Mouse (Mus musculus) megakaryocyte, embryonic 14.5 days (primary cell): Measurements from ENCODE around the gene Snx20. TPM values are rescaled to one million over a fixed set of nuclear protein-coding genes. Genes with fewer than 3 reads are reported as not detected.
A peak's percentile ranks its signal among the peaks of the same experiment; 100 is the strongest.

Experiments used
- H3K27me3 ChIP-seq: replicated peaks from 2 replicates; pipeline ENCODE3; 2012; ENCODE audit warnings: inconsistent platforms
- H3K36me3 ChIP-seq: replicated peaks from 2 replicates; pipeline ENCODE3; 2012; ENCODE audit warnings: low read length, inconsistent platforms, mixed read lengths
- H3K4me1 ChIP-seq: 2 replicates; pipeline ENCODE4 v1.6.1; 2012; ENCODE audit warnings: inconsistent platforms
- H3K4me3 ChIP-seq: replicated peaks from 2 replicates; pipeline ENCODE3; 2012; ENCODE audit warnings: moderate library complexity, mild to moderate bottlenecking, inconsistent platforms
- H3K9me3 ChIP-seq: 2 replicates; pipeline ENCODE4 v1.6.1; 2012; ENCODE audit warnings: inconsistent platforms
- FLI1 ChIP-seq: IDR thresholded peaks from 2 replicates; pipeline ENCODE4 v1.6.1; 2012; ENCODE audit warnings: low read length, inconsistent platforms, mixed read lengths
- GATA1 ChIP-seq: IDR thresholded peaks from 3 replicates; pipeline ENCODE4 v1.6.1; 2012; ENCODE audit warnings: mixed read lengths, low read length, inconsistent platforms, borderline replicate concordance
- polyA plus RNA-seq: library from polyadenylated mRNA; stranded (reverse); fragments of >175 nt; gene quantifications from 2 replicates; pipeline ENCODE4 v1.2.3, GENCODE M21; 2012; ENCODE audit warnings: low replicate concordance; ENCODE audit not compliant: insufficient read depth

Gene Snx20
- 6.2 and 22.2 TPM in 2 replicates for polyA plus RNA-seq

DNA sequence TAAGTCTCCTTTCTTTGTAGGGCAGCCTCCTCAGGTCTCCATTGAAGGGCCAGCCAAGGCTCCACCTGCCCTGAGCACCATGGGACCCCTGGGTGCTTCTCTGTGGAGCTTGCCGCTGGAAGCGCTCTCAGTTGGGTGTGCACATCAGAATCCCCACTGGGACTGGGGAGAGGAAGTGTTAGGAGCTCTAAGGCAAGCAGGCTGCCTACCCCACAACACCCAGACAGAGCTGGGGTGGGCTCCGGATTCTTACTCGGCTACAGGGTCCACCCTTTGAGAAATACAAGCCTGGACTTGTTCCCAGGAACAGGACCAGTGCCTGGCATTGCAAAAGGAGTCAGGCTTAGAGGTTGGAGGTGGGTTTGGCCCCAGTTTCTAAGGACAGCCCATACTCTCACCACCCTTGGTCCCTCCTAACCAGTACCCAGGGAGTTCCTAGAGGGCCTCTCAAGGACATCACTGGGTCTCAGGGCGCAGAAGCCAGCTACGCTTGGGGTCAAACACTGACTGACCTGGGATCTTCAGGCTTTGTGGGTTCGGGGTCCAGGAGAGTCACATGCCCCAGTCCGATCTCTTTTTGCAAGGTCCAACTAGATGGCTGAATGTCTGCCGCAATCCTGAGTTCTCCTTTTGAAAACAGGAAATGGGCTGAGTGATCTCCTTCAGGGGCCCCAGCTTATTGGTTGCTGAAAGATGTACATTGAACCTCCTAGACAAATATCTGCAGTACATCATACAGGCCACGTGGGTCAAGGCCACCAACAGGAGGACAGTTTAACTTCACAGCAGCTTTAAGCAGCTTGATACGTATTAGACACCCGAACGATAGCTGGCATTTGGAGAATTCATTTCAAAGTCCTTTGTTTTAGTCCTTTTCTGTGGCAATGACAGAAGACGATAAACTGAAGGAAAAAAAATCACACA lies at the start of gene Snx20:
Gene Snx20 (minus strand): TSS at position 655 of the 924 bp plus-strand sequence.
- Histone ChIP-seq H3K4me3 (peak within 1 kb of the TSS; percentile 89), H3K27me3 (peaks cover 53% of the 10 kb centered on the region), H3K4me1 (peaks cover 57% of the 10 kb centered on the region), H3K36me3 (peaks cover 6% of the 10 kb centered on the region), H3K9me3 (peaks cover under 1% of the 10 kb centered on the region; the same call in 1 of the 2 replicates)
- TF ChIP-seq FLI1 (no peak), GATA1 (no peak)

DNA sequence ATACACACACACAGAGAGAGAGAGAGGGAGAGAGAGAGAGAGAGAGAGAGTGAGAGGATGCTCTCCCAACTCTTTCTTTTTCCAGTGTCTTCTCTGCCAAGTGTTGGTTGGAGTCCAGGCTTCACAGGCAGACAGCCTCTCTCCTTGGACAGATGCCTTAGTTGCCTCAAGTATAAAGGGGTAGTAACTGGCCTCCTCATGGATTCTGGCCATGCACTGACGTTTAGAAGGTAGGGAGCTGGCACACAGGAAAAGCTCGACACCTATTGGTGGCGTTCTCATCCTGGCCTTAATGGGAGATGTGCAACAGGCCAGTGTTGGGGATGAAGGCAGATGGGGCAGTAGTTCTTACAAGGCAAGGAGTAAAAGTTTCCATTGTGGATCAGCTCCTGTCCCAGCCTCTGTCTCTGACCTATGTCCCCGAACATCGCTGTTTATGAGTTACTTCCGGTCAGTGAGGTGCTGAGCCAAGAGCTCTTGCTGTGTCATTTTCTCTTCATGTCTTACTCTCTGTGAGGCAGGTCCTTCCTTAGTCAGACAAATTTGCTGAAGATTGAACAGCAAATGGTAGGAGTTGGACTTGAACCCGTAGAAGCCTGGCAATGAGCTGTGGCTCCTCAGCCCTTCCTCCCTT lies 47.8 kb upstream of the Snx20 start:
- no peak overlapping the region for H3K4me3 ChIP-seq
- peaks cover 7% of the 10 kb centered on the region for H3K4me1 ChIP-seq
- H3K27me3 ChIP-seq: peaks cover 18% of the 10 kb centered on the region
- peaks cover 2% of the 10 kb centered on the region for H3K36me3 ChIP-seq
- peaks cover 8% of the 10 kb centered on the region; the same call in 1 of the 2 replicates for H3K9me3 ChIP-seq
- no peak for TF ChIP-seq FLI1
- no peak for TF ChIP-seq GATA1

DNA sequence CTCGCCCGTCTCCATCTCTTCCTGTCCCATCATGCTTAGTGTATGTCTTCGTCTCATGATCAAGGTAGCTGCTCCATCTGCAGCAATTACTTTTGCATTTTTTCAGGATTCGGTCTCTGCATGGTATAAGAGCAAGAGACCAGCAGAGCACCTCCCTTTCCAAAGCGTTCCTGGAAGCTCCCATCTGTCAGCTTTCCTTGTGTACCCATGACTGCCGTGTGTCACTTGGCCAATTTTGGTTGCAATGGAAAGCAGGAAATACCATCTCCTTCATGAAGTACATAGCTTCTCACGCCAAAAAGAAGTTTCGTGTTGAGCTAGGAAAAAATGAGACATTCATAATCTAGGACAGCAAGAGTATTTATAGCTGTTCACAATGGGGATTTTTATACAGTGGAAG lies 45.1 kb upstream of the Snx20 start:
- Histone ChIP-seq H3K4me1 (peaks cover 7% of the 10 kb centered on the region), H3K9me3 (peaks cover 12% of the 10 kb centered on the region; the same call in 1 of the 2 replicates), H3K27me3 (peaks cover 15% of the 10 kb centered on the region), H3K4me3 (no peak overlapping the region), H3K36me3 (peaks cover 2% of the 10 kb centered on the region)
- TF ChIP-seq FLI1 (no peak), GATA1 (no peak)

DNA sequence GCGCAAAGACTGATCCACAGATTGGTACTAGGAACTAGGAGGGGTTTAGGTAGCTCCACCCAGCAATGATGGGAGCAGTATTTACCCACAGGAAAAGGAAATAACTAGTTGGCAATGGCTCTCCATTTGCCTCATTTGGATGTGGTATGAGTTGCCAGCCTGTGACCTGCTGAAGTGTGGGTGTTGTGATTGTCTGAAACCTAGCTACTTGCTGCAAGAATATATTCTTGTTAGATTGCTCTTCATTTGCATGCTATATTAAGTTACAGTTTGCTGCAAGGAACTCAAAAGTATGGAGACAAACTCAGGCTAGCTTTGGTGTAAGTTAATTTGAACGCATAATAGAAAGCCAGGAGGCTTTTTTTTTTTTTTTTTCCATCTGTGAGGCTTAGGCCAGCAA lies 44.6 kb upstream of the Snx20 start:
- Histone ChIP-seq H3K27me3 (peaks cover 15% of the 10 kb centered on the region), H3K4me1 (peaks cover 7% of the 10 kb centered on the region), H3K9me3 (peaks cover 12% of the 10 kb centered on the region; the same call in 1 of the 2 replicates), H3K4me3 (no peak overlapping the region), H3K36me3 (peaks cover 2% of the 10 kb centered on the region)
- TF ChIP-seq FLI1 (no peak), GATA1 (no peak)

DNA sequence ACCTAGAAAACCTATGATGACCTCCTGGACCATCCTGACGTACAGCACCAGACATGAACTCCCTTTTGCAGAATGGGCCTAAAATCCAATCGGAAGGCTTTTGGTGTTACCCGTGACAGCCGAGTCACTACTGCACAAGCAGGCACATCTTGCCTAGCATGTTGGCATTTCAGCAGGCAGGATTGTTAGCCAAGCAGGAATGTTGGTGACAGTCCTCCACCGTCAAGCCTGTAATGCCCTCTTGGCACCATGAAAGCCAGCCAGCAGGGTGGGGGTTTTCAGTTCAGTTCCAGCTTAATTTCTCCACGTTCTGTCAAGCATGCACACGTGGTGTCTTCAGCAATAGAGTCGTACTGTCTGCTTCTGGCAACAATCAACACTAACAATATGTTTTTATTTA lies 41.1 kb upstream of the Snx20 start:
- no peaks in the 10 kb centered on the region for H3K4me1 ChIP-seq
- H3K36me3 ChIP-seq: peaks cover 2% of the 10 kb centered on the region
- TF ChIP-seq GATA1 (no peak), FLI1 (no peak)

DNA sequence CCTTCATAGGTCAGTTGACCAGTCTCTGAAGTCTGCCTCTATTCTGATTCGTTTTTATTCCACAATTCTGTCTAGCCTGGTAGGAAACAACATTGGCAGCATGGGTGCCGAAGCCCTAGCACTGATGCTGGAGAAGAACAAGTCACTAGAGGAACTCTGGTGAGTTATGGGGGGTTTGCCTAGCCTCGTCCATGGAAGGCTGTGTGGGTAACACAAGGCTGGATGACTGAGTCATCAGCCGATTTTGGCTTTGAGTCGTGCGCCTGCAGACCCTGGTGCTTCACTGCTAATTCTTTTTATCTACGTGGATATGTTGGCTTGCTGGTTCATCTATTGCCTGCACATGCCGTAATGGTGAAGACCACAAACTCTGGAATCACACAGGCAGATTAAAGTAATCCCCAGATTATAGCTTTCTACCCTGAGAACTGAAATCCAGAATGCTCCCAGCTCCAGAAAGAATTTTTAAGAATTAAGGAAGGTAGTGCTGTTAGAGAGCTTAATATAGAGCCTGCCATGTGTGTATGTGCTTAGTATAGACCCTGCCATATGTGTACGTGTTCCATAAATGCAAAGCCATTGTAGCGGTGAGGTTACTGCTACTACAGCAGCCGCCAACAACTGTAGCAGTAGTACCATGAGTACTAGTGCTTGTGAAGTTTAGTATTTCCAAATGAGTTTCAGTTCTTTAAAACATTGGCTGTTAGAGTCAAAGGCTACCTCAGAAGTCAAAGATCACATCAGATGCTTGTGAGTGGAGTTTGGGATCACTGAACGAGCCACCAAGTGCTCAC lies 39.6 kb upstream of the Snx20 start:
- Histone ChIP-seq H3K4me1 (no peaks in the 10 kb centered on the region), H3K27me3 (peaks cover 34% of the 10 kb centered on the region), H3K36me3 (peaks cover 2% of the 10 kb centered on the region), H3K9me3 (peaks cover 12% of the 10 kb centered on the region; the same call in 1 of the 2 replicates), H3K4me3 (no peak overlapping the region)
- TF ChIP-seq GATA1: no peak
- TF ChIP-seq FLI1: no peak

More for the DNA sequence above, 41.1 kb upstream of the Snx20 start:
- Histone ChIP-seq H3K27me3 (peaks cover 23% of the 10 kb centered on the region), H3K9me3 (peaks cover 12% of the 10 kb centered on the region; the same call in 1 of the 2 replicates), H3K4me3 (no peak overlapping the region)

DNA sequence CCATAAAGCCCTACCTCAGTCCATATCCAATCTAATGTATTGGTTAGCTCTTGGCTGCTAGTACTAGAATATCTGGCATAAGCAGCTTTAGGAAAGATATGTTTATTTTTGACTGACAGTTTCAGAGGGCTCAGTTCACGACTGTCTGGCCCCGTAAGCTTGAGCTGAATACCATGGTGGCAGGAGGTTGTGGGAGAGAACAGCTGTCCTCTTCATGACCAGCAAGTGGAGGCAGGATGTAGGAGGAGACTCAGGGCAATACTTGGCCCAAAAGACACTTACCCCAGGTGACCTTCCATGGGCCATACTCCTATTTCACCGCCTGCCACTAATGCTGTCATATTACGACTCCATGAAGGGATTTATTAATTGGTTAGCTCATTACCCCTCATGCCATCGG lies 37.9 kb upstream of the Snx20 start:
- TF ChIP-seq GATA1 (no peak), FLI1 (no peak)
- peaks cover 43% of the 10 kb centered on the region for H3K27me3 ChIP-seq
- no peak overlapping the region for H3K4me3 ChIP-seq
- H3K36me3 ChIP-seq: no peaks in the 10 kb centered on the region
- 0 out of 2 replicates have a peak, but pooled peaks cover 3% of the 10 kb centered on the region for H3K9me3 ChIP-seq
- peaks cover 2% of the 10 kb centered on the region; the same call in 1 of the 2 replicates for H3K4me1 ChIP-seq

DNA sequence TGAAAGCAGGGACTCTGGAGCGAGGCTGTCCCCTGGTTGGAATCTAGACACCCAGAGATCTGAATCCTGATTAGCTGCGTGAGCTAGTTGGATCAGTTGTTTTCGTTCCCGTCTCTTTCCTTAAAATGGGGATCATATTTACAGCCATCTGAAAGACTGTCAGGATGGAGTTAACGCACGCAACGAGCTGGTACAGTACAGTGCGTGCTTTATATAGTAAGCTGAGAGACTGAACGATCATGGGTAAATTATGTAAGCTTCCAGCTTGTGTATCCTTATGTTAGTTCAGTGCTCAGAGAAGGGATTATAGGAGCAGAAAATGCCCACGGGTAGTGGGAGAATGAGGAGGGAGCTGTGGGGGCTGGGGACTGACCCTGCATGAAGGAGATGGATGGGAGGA lies 35.6 kb upstream of the Snx20 start:
- Histone ChIP-seq H3K4me1 (peaks cover 12% of the 10 kb centered on the region; the same call in 1 of the 2 replicates), H3K4me3 (no peak overlapping the region), H3K27me3 (peaks cover 42% of the 10 kb centered on the region), H3K9me3 (0 out of 2 replicates have a peak, but pooled peaks cover 3% of the 10 kb centered on the region), H3K36me3 (no peaks in the 10 kb centered on the region)
- TF ChIP-seq GATA1 (no peak), FLI1 (no peak)

DNA sequence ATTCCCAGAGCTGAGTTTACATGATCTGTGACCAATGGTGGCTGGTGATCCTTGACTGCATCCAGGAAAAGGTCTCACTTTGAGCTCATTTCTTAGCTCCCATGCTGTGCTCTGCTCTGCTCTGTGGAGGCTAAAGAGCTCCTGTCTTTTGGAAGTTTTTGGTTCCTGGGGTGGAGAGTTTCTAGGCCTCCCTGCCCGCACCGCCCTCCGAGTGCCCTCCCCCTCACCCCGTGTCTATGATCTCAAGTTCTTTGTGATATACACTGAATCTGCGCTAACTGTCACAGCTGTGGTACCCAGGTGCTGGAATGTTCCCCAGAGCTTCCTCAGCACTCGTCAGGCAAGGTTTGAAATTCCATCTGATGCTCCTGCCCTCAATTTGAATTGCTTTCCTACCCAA lies 34.9 kb upstream of the Snx20 start:
- TF ChIP-seq GATA1 (no peak), FLI1 (no peak)
- Histone ChIP-seq H3K9me3 (no peaks in the 10 kb centered on the region), H3K4me3 (no peak overlapping the region), H3K4me1 (peaks cover 15% of the 10 kb centered on the region), H3K27me3 (peaks cover 39% of the 10 kb centered on the region), H3K36me3 (no peaks in the 10 kb centered on the region)
